Mouse (Mus musculus) limb, embryonic 10.5 days (tissue): ENCODE results near the gene Ptcra. TPM values are rescaled to one million over a fixed set of nuclear protein-coding genes. Genes with fewer than 3 reads are reported as not detected.
"Not testable (repeated sequence)": the region's sequence is repeated elsewhere in the genome, so short reads cannot be mapped to it uniquely, and the experiment has no call there.

Source experiments
- DNase-seq: peaks from one replicate; pipeline ENCODE4 v3.0.0-alpha.2; 2017; ENCODE audit warnings: low spot score
- H3K27ac ChIP-seq: fragments of 300-500 bp; sonication (generic); 2 replicates; pipeline ENCODE4 v1.5.1; 2016; ENCODE audit warnings: mild to moderate bottlenecking
- H3K27me3 ChIP-seq: fragments of 300-500 bp; sonication (generic); 2 replicates; pipeline ENCODE4 v1.6.1; 2016; ENCODE audit warnings: low read depth, mild to moderate bottlenecking; ENCODE audit not compliant: poor library complexity, severe bottlenecking
- H3K36me3 ChIP-seq: fragments of 300-500 bp; sonication (generic); 2 replicates; pipeline ENCODE4 v1.6.1; 2016; ENCODE audit warnings: mild to moderate bottlenecking, moderate library complexity
- H3K4me1 ChIP-seq: fragments of 300-500 bp; sonication (generic); 2 replicates; pipeline ENCODE4 v1.6.1; 2016
- H3K4me3 ChIP-seq: fragments of 300-500 bp; sonication (generic); 2 replicates; pipeline ENCODE4 v1.5.1; 2016; ENCODE audit warnings: mild to moderate bottlenecking, moderate library complexity
- H3K9me3 ChIP-seq: fragments of 300-500 bp; sonication (generic); replicated peaks from 2 replicates; pipeline ENCODE4 v1.6.1; 2016; ENCODE audit warnings: mild to moderate bottlenecking
- WGBS: fragments of 180-500 bp; shearing (Covaris S2); methylation state at CpG from one replicate; pipeline ENCODE4 v1.1.7; 2016; 5-methylcytosine and 5-hydroxymethylcytosine counted together
- polyA plus RNA-seq: library from polyadenylated mRNA; unstranded; fragments of >200 nt; fragmentation: Nextera tagmentation; extraction: Ambion mirVana; gene quantifications from 2 replicates; pipeline ENCODE4 v1.2.1, GENCODE M21; 2016

Gene Ptcra
- polyA plus RNA-seq, 1 experiment from 2014 or later, result 0.73 TPM

GRCm38 (mm10) chr17:46764916-46765315 lies 1.4 kb upstream of the Ptcra start:
- H3K27me3 ChIP-seq, H3K27ac ChIP-seq, H3K36me3 ChIP-seq, DNase-seq, H3K4me3 ChIP-seq, H3K9me3 ChIP-seq: not testable (repeated sequence)
- WGBS, result 71% methylated on average over 9 of the region's 9 CpGs
- peaks cover 15% of the 10 kb centered on the region for H3K4me1 ChIP-seq

GRCm38 (mm10) chr17:46758753-46759152 lies 4.8 kb downstream of the Ptcra start:
- no peak overlapping the region for H3K27ac ChIP-seq
- 88% methylated on average over 12 of the region's 12 CpGs for WGBS
- peaks cover 15% of the 10 kb centered on the region for H3K4me1 ChIP-seq
- H3K9me3 ChIP-seq, result no peaks in the 10 kb centered on the region
- no peak for DNase-seq
- H3K4me3 ChIP-seq, result no peak overlapping the region
- H3K36me3 ChIP-seq, result no peaks in the 10 kb centered on the region
- H3K27me3 ChIP-seq, result no peaks in the 10 kb centered on the region

- peak within 1 kb of the TSS; percentile 82 for H3K4me3 ChIP-seq
- DNase-seq, result peak; percentile 99
- peak within 1 kb of the TSS; percentile 90 for H3K27ac ChIP-seq
- WGBS, result under 1% methylated on average over 58 of the region's 58 CpGs
- H3K9me3 ChIP-seq, result no peaks in the 10 kb centered on the region
- H3K27me3 ChIP-seq, result no peaks in the 10 kb centered on the region
- H3K36me3 ChIP-seq, result peaks cover 23% of the 10 kb centered on the region
- peaks cover 25% of the 10 kb centered on the region for H3K4me1 ChIP-seq
Measured at GRCm38 (mm10) chr17:46751794-46752556, 11.5 kb downstream of the Ptcra start, which contains the start of gene Cnpy3. Cnpy3 (minus strand) TSS chr17:46752214.

GRCm38 (mm10) chr17:46751056-46751793 lies 12.3 kb downstream of the Ptcra start:
- 33% methylated on average over 16 of the region's 16 CpGs for whole genome bisulfite sequencing
- Histone ChIP-seq H3K27me3 (no peaks in the 10 kb centered on the region), H3K9me3 (no peaks in the 10 kb centered on the region), H3K27ac (peak overlapping the region; percentile 90), H3K4me3 (peak overlapping the region; percentile 82), H3K4me1 (peaks cover 18% of the 10 kb centered on the region), H3K36me3 (peaks cover 31% of the 10 kb centered on the region)
- no peak for DNase-seq

DNA sequence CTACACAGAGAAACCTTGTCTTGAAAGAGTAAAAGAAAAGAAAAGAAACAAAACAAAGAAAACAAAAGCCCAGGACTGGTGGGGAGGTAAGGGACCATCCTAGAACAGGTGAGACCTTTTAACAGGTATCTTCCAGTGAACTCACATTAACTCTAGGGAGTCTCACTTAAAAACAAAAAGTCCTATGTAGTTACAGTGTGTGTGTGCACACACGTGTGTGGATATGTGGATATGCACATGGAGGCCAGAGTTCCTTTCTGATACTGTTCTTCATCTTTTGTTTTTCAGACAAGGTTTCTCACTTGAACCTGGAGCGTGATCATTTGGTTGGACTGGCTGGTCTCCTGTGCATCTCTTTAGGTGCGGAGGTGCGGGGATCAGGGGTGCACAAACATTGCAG lies 12.9 kb downstream of the Ptcra start:
- H3K27ac ChIP-seq, result peak overlapping the region; percentile 90; the same call in 1 of the 2 replicates

DNA sequence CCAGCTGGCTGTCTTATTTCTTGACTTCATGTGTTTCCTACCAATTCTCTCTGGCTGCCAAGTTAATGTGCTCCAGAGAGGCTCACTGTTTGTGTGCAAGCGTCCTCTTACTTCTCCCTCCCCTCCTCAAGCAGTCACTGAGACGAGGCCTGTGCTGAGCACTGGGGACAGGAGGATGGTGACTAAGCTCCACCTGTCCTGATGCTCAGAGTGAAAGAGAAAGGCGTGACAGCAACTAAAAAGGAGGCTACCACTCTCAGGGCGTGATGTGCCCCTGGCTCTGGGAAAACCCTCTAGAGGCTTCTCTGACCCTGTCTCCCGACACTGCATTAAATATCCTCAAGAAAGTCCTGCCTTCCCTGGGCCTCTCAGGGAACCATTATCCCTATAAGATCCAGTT lies 14.2 kb downstream of the Ptcra start:
- DNase-seq, result no peak
- Histone ChIP-seq H3K27me3 (no peaks in the 10 kb centered on the region), H3K27ac (no peak overlapping the region), H3K36me3 (peaks cover 49% of the 10 kb centered on the region), H3K9me3 (no peaks in the 10 kb centered on the region), H3K4me1 (peaks cover 14% of the 10 kb centered on the region), H3K4me3 (no peak overlapping the region)
- WGBS, result 91% methylated on average over 5 of the region's 5 CpGs

More for the DNA sequence above, 12.9 kb downstream of the Ptcra start:
- 89% methylated on average over 4 of the region's 4 CpGs for WGBS
- Histone ChIP-seq H3K27me3 (no peaks in the 10 kb centered on the region), H3K4me1 (peaks cover 14% of the 10 kb centered on the region), H3K9me3 (no peaks in the 10 kb centered on the region), H3K4me3 (peak overlapping the region; percentile 82), H3K36me3 (peaks cover 37% of the 10 kb centered on the region)
- no peak for DNase-seq

DNA sequence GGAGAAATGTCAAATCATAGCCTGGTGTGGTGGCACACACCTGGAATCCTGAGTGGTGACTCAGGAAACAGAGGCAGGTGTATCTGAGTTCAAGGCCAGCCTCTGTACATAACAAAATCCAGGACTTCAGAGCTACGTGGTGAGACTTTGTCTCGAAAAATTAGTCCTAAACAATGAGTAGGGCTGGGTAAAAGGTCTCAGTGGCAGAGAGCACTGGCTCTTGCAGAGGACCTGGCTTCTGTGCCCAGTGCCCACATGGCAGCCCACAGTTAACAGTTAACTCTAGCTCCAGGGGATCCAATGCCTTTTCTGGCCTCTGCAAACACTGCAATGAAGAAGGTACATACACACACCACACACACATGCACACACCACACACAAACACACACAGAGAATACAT lies 15.7 kb downstream of the Ptcra start:
- DNase-seq, result no peak
- H3K27ac ChIP-seq, result no peak overlapping the region
- peaks cover 64% of the 10 kb centered on the region for H3K36me3 ChIP-seq
- H3K9me3 ChIP-seq, result no peaks in the 10 kb centered on the region
- H3K27me3 ChIP-seq, result no peaks in the 10 kb centered on the region
- no peak overlapping the region for H3K4me3 ChIP-seq
- peaks cover 13% of the 10 kb centered on the region for H3K4me1 ChIP-seq
- 96% methylated on average over 2 of the region's 2 CpGs for WGBS

- H3K27ac ChIP-seq, result no peak overlapping the region
- H3K27me3 ChIP-seq, result no peaks in the 10 kb centered on the region
- H3K4me3 ChIP-seq, result no peak overlapping the region
- H3K4me1 ChIP-seq, result peaks cover 9% of the 10 kb centered on the region
- no peak for DNase-seq
- WGBS, result 89% methylated on average over 8 of the region's 8 CpGs
- H3K36me3 ChIP-seq, result peaks cover 69% of the 10 kb centered on the region
- no peaks in the 10 kb centered on the region for H3K9me3 ChIP-seq
Measured at GRCm38 (mm10) chr17:46747234-46747633, 16.3 kb downstream of the Ptcra start.

DNA sequence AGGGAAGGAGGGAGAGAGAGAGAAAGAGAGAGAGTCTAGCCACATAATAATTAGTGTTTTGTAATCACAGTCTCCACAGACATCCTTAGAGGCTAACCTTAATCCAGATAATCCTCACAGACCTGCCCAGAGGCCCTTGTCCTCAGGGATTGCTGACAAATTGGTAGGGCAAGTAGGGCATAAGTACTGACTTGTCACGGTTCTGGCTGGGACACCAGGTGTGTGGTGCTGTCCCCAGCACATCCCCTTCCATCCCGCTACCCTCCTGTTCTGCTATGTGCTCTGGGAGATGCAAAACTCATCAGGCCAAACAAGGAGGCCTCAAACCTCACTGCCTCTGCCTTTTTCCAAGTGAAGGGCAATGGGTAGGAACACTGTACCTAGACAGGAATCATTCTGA lies 18.0 kb downstream of the Ptcra start:
- peaks cover 82% of the 10 kb centered on the region for H3K36me3 ChIP-seq
- no peak for DNase-seq
- H3K27ac ChIP-seq, result no peak overlapping the region
- 95% methylated on average over 2 of the region's 2 CpGs for WGBS
- H3K27me3 ChIP-seq, result no peaks in the 10 kb centered on the region
- H3K4me3 ChIP-seq, result no peak overlapping the region
- peaks cover under 1% of the 10 kb centered on the region; the same call in 1 of the 2 replicates for H3K4me1 ChIP-seq
- no peaks in the 10 kb centered on the region for H3K9me3 ChIP-seq

GRCm38 (mm10) chr17:46742986-46743385 lies 20.5 kb downstream of the Ptcra start:
- no peaks in the 10 kb centered on the region for H3K27me3 ChIP-seq
- H3K4me3 ChIP-seq, result no peak overlapping the region
- no peak for DNase-seq
- H3K27ac ChIP-seq, result no peak overlapping the region
- H3K4me1 ChIP-seq, result no peaks in the 10 kb centered on the region
- WGBS, result 88% methylated on average over 9 of the region's 9 CpGs
- peaks cover 78% of the 10 kb centered on the region for H3K36me3 ChIP-seq
- no peaks in the 10 kb centered on the region for H3K9me3 ChIP-seq

DNA sequence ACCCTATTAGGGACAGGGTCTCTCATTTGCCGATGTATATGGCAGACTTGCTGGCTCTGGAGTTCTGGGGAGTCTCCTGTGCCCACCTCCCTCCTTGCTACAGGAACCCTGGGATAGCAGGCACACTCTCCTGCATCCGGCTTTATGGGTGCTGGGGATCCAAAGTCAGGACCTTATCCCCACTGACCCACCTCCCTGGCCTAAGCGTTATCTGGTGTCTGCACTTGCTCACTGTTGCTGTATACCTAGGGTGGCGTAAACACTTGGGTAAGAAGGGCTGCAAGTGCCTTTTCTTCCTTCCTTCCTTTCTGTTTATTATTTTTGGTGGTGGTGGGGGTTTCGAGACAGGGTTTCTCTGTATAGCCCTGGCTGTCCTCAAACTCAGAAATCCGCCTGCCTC lies 22.2 kb downstream of the Ptcra start:
- WGBS, result 93% methylated on average over 6 of the region's 6 CpGs
- Histone ChIP-seq H3K27me3 (no peaks in the 10 kb centered on the region), H3K27ac (no peak overlapping the region), H3K9me3 (no peaks in the 10 kb centered on the region), H3K4me1 (no peaks in the 10 kb centered on the region), H3K4me3 (no peak overlapping the region), H3K36me3 (peaks cover 77% of the 10 kb centered on the region)
- no peak for DNase-seq

GRCm38 (mm10) chr17:46736160-46736559 lies 27.4 kb downstream of the Ptcra start:
- Histone ChIP-seq H3K4me3 (no peak overlapping the region), H3K36me3 (peaks cover 51% of the 10 kb centered on the region), H3K9me3 (no peaks in the 10 kb centered on the region), H3K4me1 (no peaks in the 10 kb centered on the region), H3K27ac (0 out of 2 replicates have a peak overlapping the region, but pooled peaks have one; percentile 4), H3K27me3 (no peaks in the 10 kb centered on the region)
- peak; percentile 51 for DNase-seq
- WGBS, result 62% methylated on average over 10 of the region's 10 CpGs

DNA sequence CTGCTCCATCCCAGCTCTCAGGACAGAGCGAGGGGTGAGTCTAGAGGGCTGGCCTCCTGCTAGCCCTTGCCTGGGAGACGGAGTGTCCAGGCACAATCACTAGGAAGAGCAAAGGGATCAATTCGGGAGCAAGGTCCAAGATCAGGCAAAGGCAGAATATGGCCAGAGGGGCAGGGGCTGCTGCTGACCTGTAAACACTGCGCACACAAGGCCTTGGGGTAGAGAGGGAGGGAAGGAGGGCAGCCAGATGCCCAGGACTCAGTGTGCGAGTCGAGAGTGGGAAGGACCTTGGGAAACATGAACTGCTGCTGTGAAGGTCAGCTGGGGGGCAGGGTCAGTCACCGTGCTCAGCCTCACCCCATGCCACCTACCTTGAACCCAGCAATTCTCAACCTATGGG lies 28.2 kb downstream of the Ptcra start:
- H3K27ac ChIP-seq, result no peak overlapping the region
- 87% methylated on average over 7 of the region's 7 CpGs for WGBS
- peaks cover 3% of the 10 kb centered on the region; the same call in 1 of the 2 replicates for H3K27me3 ChIP-seq
- no peak for DNase-seq
- no peaks in the 10 kb centered on the region for H3K9me3 ChIP-seq
- H3K4me1 ChIP-seq, result no peaks in the 10 kb centered on the region
- H3K36me3 ChIP-seq, result peaks cover 49% of the 10 kb centered on the region
- H3K4me3 ChIP-seq, result no peak overlapping the region
